Mouse (Mus musculus) intestine, embryonic 16.5 days (tissue): ENCODE data around the gene Rhou. TPM values are rescaled to one million over a fixed set of nuclear protein-coding genes. Genes with fewer than 3 reads are reported as not detected.

Source experiments
- ATAC-seq: fragments of 200-750 bp; cut with Nextera tagmentation; 2 replicates; pipeline ENCODE4 v1.8.0; 2017; ENCODE audit warnings: moderate TSS enrichment, moderate library complexity
- H3K27ac ChIP-seq: fragments of 300-500 bp; sonication (generic); 2 replicates; pipeline ENCODE4 v1.5.1; 2014; ENCODE audit warnings: mild to moderate bottlenecking, low read length
- H3K27me3 ChIP-seq: fragments of 300-500 bp; sonication (generic); replicated peaks from 2 replicates; pipeline ENCODE4 v1.6.1; 2014; ENCODE audit warnings: low read length, control low read depth, mixed read lengths; ENCODE audit not compliant: control insufficient read depth, insufficient read depth
- H3K36me3 ChIP-seq: fragments of 300-500 bp; sonication (generic); 2 replicates; pipeline ENCODE4 v1.6.1; 2014; ENCODE audit warnings: low read length, control low read depth; ENCODE audit not compliant: control insufficient read depth, insufficient read depth
- H3K4me1 ChIP-seq: fragments of 300-500 bp; sonication (generic); 2 replicates; pipeline ENCODE4 v1.6.1; 2014; ENCODE audit warnings: low read length, control low read depth, mixed read lengths; ENCODE audit not compliant: control insufficient read depth, insufficient read depth
- H3K4me2 ChIP-seq: fragments of 300-500 bp; sonication (generic); 2 replicates; pipeline ENCODE4 v1.6.1; 2014; ENCODE audit warnings: low read depth, low read length, control low read depth
- H3K4me3 ChIP-seq: fragments of 300-500 bp; sonication (generic); 2 replicates; pipeline ENCODE4 v1.5.1; 2014; ENCODE audit warnings: mild to moderate bottlenecking, low read length
- H3K9ac ChIP-seq: fragments of 300-500 bp; sonication (generic); 2 replicates; pipeline ENCODE4 v1.6.1; 2014; ENCODE audit warnings: low read depth, low read length
- H3K9me3 ChIP-seq: fragments of 300-500 bp; sonication (generic); 2 replicates; pipeline ENCODE4 v1.6.1; 2016; ENCODE audit warnings: low read length, control low read depth; ENCODE audit not compliant: control insufficient read depth
- WGBS: fragments of 180-500 bp; shearing (Covaris S2); extraction: QIAGEN DNeasy Blood & Tissue Kit; methylation state at CpG from one replicate; pipeline ENCODE4 v1.1.7; 2014; 5-methylcytosine and 5-hydroxymethylcytosine counted together
- polyA plus RNA-seq: library from polyadenylated mRNA; unstranded; fragments of >200 nt; fragmentation: Nextera tagmentation; extraction: Ambion mirVana; gene quantifications from 2 replicates; pipeline ENCODE4 v1.2.1, GENCODE M21; 2015

Rhou gene
- polyA plus RNA-seq, 1 experiment from 2014 or later: 5.3 TPM

GRCm38 (mm10) chr8:123659469-123660057 lies 5.8 kb downstream of the Rhou start:
- Histone ChIP-seq H3K4me3 (no peak overlapping the region), H3K27ac (no peak overlapping the region), H3K27me3 (no peaks in the 10 kb centered on the region), H3K9ac (no peak overlapping the region), H3K36me3 (peaks cover 6% of the 10 kb centered on the region), H3K4me1 (peaks cover 11% of the 10 kb centered on the region), H3K4me2 (no peak overlapping the region), H3K9me3 (no peaks in the 10 kb centered on the region)
- 0 out of 2 replicates have a peak, but pooled peaks have one; percentile 9 for ATAC-seq
- 81% methylated on average over 10 of the region's 10 CpGs for WGBS

- Histone ChIP-seq H3K27ac (no peak overlapping the region), H3K4me1 (no peaks in the 10 kb centered on the region), H3K9me3 (no peaks in the 10 kb centered on the region), H3K9ac (no peak overlapping the region), H3K27me3 (no peaks in the 10 kb centered on the region), H3K4me2 (no peak overlapping the region), H3K36me3 (peaks cover 6% of the 10 kb centered on the region), H3K4me3 (no peak overlapping the region)
- 82% methylated on average over 11 of the region's 11 CpGs for whole genome bisulfite sequencing
- ATAC-seq: no peak
These were observed 7.8 kb downstream of the Rhou start for GRCm38 (mm10) chr8:123661515-123661914.

- peaks cover 6% of the 10 kb centered on the region for H3K36me3 ChIP-seq
- no peaks in the 10 kb centered on the region for H3K9me3 ChIP-seq
- ATAC-seq: peak; percentile 84
- H3K4me2 ChIP-seq: no peak overlapping the region
- 50% methylated on average over 6 of the region's 6 CpGs for WGBS
- peak overlapping the region; percentile 53; the same call in 1 of the 2 replicates for H3K27ac ChIP-seq
- H3K4me1 ChIP-seq: no peaks in the 10 kb centered on the region
- no peak overlapping the region for H3K4me3 ChIP-seq
- no peaks in the 10 kb centered on the region for H3K27me3 ChIP-seq
- no peak overlapping the region for H3K9ac ChIP-seq
These were observed 11.9 kb downstream of the Rhou start for GRCm38 (mm10) chr8:123665580-123665979.

- no peak for ATAC-seq
- no peak overlapping the region for H3K9ac ChIP-seq
- no peak overlapping the region for H3K4me3 ChIP-seq
- no peak overlapping the region for H3K27ac ChIP-seq
- WGBS: 83% methylated on average over 1 of the region's 1 CpGs
- H3K9me3 ChIP-seq: no peaks in the 10 kb centered on the region
- H3K4me1 ChIP-seq: no peaks in the 10 kb centered on the region
- peaks cover 6% of the 10 kb centered on the region for H3K36me3 ChIP-seq
- no peak overlapping the region for H3K4me2 ChIP-seq
- H3K27me3 ChIP-seq: no peaks in the 10 kb centered on the region
These were observed 13.1 kb downstream of the Rhou start for GRCm38 (mm10) chr8:123666832-123667231.

- H3K4me3 ChIP-seq: no peak overlapping the region
- no peaks in the 10 kb centered on the region for H3K4me1 ChIP-seq
- no peak overlapping the region for H3K9ac ChIP-seq
- H3K36me3 ChIP-seq: no peaks in the 10 kb centered on the region
- no peaks in the 10 kb centered on the region for H3K9me3 ChIP-seq
- H3K4me2 ChIP-seq: no peak overlapping the region
- no peak overlapping the region for H3K27ac ChIP-seq
- 42% methylated on average over 4 of the region's 4 CpGs for WGBS
- H3K27me3 ChIP-seq: no peaks in the 10 kb centered on the region
- ATAC-seq: no peak
These were observed 15.0 kb downstream of the Rhou start for GRCm38 (mm10) chr8:123668681-123669080.

GRCm38 (mm10) chr8:123670766-123671165 lies 17.0 kb downstream of the Rhou start:
- Histone ChIP-seq H3K4me1 (peaks cover 5% of the 10 kb centered on the region), H3K36me3 (no peaks in the 10 kb centered on the region), H3K27ac (no peak overlapping the region), H3K9me3 (no peaks in the 10 kb centered on the region), H3K9ac (no peak overlapping the region), H3K4me2 (no peak overlapping the region), H3K4me3 (no peak overlapping the region), H3K27me3 (no peaks in the 10 kb centered on the region)
- 59% methylated on average over 7 of the region's 7 CpGs for WGBS
- ATAC-seq: no peak

GRCm38 (mm10) chr8:123671454-123671853 lies 17.7 kb downstream of the Rhou start:
- Histone ChIP-seq H3K9ac (no peak overlapping the region), H3K4me1 (peaks cover 5% of the 10 kb centered on the region), H3K4me2 (no peak overlapping the region), H3K4me3 (no peak overlapping the region), H3K9me3 (no peaks in the 10 kb centered on the region), H3K36me3 (no peaks in the 10 kb centered on the region), H3K27me3 (no peaks in the 10 kb centered on the region), H3K27ac (no peak overlapping the region)
- ATAC-seq: no peak
- 70% methylated on average over 7 of the region's 7 CpGs for WGBS

GRCm38 (mm10) chr8:123672648-123673047 lies 18.9 kb downstream of the Rhou start:
- H3K9me3 ChIP-seq: no peaks in the 10 kb centered on the region
- 79% methylated on average over 6 of the region's 6 CpGs for WGBS
- H3K4me2 ChIP-seq: no peak overlapping the region
- ATAC-seq: no peak
- H3K4me3 ChIP-seq: no peak overlapping the region
- H3K27ac ChIP-seq: no peak overlapping the region
- H3K9ac ChIP-seq: no peak overlapping the region
- H3K27me3 ChIP-seq: no peaks in the 10 kb centered on the region
- peaks cover 5% of the 10 kb centered on the region for H3K4me1 ChIP-seq
- no peaks in the 10 kb centered on the region for H3K36me3 ChIP-seq

- Histone ChIP-seq H3K27ac (0 out of 2 replicates have a peak overlapping the region, but pooled peaks have one; percentile 13), H3K9me3 (no peaks in the 10 kb centered on the region), H3K4me2 (no peak overlapping the region), H3K9ac (no peak overlapping the region), H3K4me3 (no peak overlapping the region), H3K4me1 (peaks cover 5% of the 10 kb centered on the region), H3K36me3 (no peaks in the 10 kb centered on the region), H3K27me3 (no peaks in the 10 kb centered on the region)
- 37% methylated on average over 5 of the region's 5 CpGs for WGBS
- ATAC-seq: peak; percentile 81
These were observed 21.9 kb downstream of the Rhou start for GRCm38 (mm10) chr8:123675611-123676010.

- no peaks in the 10 kb centered on the region for H3K36me3 ChIP-seq
- H3K4me2 ChIP-seq: no peak overlapping the region
- peaks cover 13% of the 10 kb centered on the region for H3K4me1 ChIP-seq
- no peaks in the 10 kb centered on the region for H3K9me3 ChIP-seq
- no peaks in the 10 kb centered on the region for H3K27me3 ChIP-seq
- no peak overlapping the region for H3K4me3 ChIP-seq
- 78% methylated on average over 4 of the region's 4 CpGs for WGBS
- H3K9ac ChIP-seq: no peak overlapping the region
- no peak overlapping the region for H3K27ac ChIP-seq
- ATAC-seq: no peak
These were observed 24.7 kb downstream of the Rhou start for GRCm38 (mm10) chr8:123678390-123678789.
